ENCODE assay signal across 10 mouse cellular contexts in genomic region chr4:46304071-46304470, GRCm38 (mm10). TPM values are rescaled to one million over a fixed set of nuclear protein-coding genes. Genes with fewer than 3 reads are reported as not detected.
DNase-seq lines count a peak whose midpoint lies in the region; ATAC-seq and TF ChIP-seq lines count a peak whose summit lies in the region.
"Had no signal": no experiment of that assay in that cellular context is flagged by ENCODE, and none has a peak within 500 bp of the region (broad histone marks: within the 10 kb centered on the region; RNA-seq: fewer than 3 reads in every experiment).

No protein-coding gene starts in this region.

- H3K36me3 ChIP-seq in E14TG2a.4 (ENCODE audit: insufficient read depth, low read length) = no peaks in the 10 kb centered on the region
- no peaks in the 10 kb centered on the region for H3K36me3 ChIP-seq in heart, postnatal 0 days (replicated peaks; ENCODE audit: control insufficient read depth, insufficient read depth, low read length)
- no peaks in the 10 kb centered on the region for H3K36me3 ChIP-seq in lung, embryonic 16.5 days (ENCODE audit: control insufficient read depth, insufficient read depth, low read length)

- peak overlapping the region; percentile 90 for H3K4me3 ChIP-seq in E14TG2a.4 (replicated peaks; ENCODE audit: low read length)
- H3K4me3 ChIP-seq in heart, postnatal 0 days (ENCODE audit: low read depth, low read length) = peak overlapping the region; percentile 86
- peak overlapping the region; percentile 75 for H3K4me3 ChIP-seq in lung, embryonic 16.5 days (ENCODE audit: low read length)

- H3K27me3 ChIP-seq in E14TG2a.4 (ENCODE audit: insufficient read depth, low read length) = peaks cover 63% of the 10 kb centered on the region
- H3K27me3 ChIP-seq in heart, postnatal 0 days (ENCODE audit: control insufficient read depth, insufficient read depth, low read length) = peaks cover 8% of the 10 kb centered on the region; the same call in 1 of the 2 replicates
- peaks cover 3% of the 10 kb centered on the region; the same call in 1 of the 2 replicates for H3K27me3 ChIP-seq in lung, embryonic 16.5 days (ENCODE audit: control insufficient read depth, insufficient read depth, low read depth, low read length)

- peak; percentile 35 to 58 for DNase-seq in adrenal gland, postnatal 4 days (ENCODE audit: low spot score in 2 of 2)
- peak; percentile 82 for DNase-seq in fibroblast of lung, adult 2 months (ENCODE audit: low read depth)
- peak; percentile 70 for DNase-seq in heart, postnatal 0 days (ENCODE audit: low spot score)
- peak; percentile 59 for DNase-seq in kidney, postnatal 14 days
- DNase-seq in retina, embryonic 14.5 days (ENCODE audit: low spot score) = peak; percentile 17

- no peak for TF ChIP-seq CTCF in E14TG2a.4 (conservative IDR thresholded peaks at IDR 0.05; ENCODE audit: low read length)
- no peak for TF ChIP-seq CTCF in heart, postnatal 0 days (IDR thresholded peaks at IDR 0.05; ENCODE audit: low read depth)

- H3K9me3 ChIP-seq in E14TG2a.4 (ENCODE audit: low read length) = no peaks in the 10 kb centered on the region
- H3K9me3 ChIP-seq in heart, postnatal 0 days (replicated peaks; ENCODE audit: control insufficient read depth, low read length) = no peaks in the 10 kb centered on the region
- H3K9me3 ChIP-seq in lung, embryonic 16.5 days (ENCODE audit: control insufficient read depth, low read length) = no peaks in the 10 kb centered on the region

- peaks cover 18% of the 10 kb centered on the region for H3K4me1 ChIP-seq in E14TG2a.4 (replicated peaks; ENCODE audit: low read depth, low read length)
- H3K4me1 ChIP-seq in heart, postnatal 0 days (ENCODE audit: control insufficient read depth, insufficient read depth) = peaks cover 11% of the 10 kb centered on the region
- peaks cover 7% of the 10 kb centered on the region for H3K4me1 ChIP-seq in lung, embryonic 16.5 days (replicated peaks; ENCODE audit: control insufficient read depth, insufficient read depth, low read length)

- H3K27ac ChIP-seq in heart, postnatal 0 days (ENCODE audit: low read depth) = peak overlapping the region; percentile 93
- no peak overlapping the region for H3K27ac ChIP-seq in lung, embryonic 16.5 days (ENCODE audit: low read length)

- peak; percentile 63 for ATAC-seq in heart, postnatal 0 days (ENCODE audit: insufficient read depth, low read depth)
- ATAC-seq in lung, embryonic 16.5 days (ENCODE audit: low read depth) = peak; percentile 50; the same call in 1 of the 2 replicates
- no peak for ATAC-seq in monocyte, adult 5-6 weeks (replicated peaks; ENCODE audit: insufficient number of reproducible peaks, low FRiP score, low TSS enrichment, poor library complexity, severe bottlenecking)

- TF ChIP-seq EP300 in heart, postnatal 0 days (IDR thresholded peaks at IDR 0.05; ENCODE audit: low read depth) = no peak

- peak overlapping the region; percentile 86 for H3K4me2 ChIP-seq in heart, postnatal 0 days (ENCODE audit: low read depth, low read length)
- H3K4me2 ChIP-seq in lung, embryonic 16.5 days (ENCODE audit: low read depth, low read length) = peak overlapping the region; percentile 85

- 5% methylated on average over 8 of the region's 8 CpGs for WGBS in heart, postnatal 0 days
- WGBS in lung, embryonic 16.5 days = 5% methylated on average over 8 of the region's 8 CpGs

- H3K9ac ChIP-seq in heart, postnatal 0 days (replicated peaks; ENCODE audit: low read depth, low read length) = no peak overlapping the region; the same call in 1 of the 2 replicates
- peak overlapping the region; percentile 41; the same call in 1 of the 2 replicates for H3K9ac ChIP-seq in lung, embryonic 16.5 days (ENCODE audit: low read length)

RNA-seq across cellular contexts. Expression of gene Foxe1, which starts 39.3 kb away (rescaled TPM):
- total RNA-seq in adrenal gland, postnatal 4 days (2021) = not detected
- total RNA-seq in heart, postnatal 0 days (2014; rRNA removed; ENCODE audit: low replicate concordance) = 1.1 TPM in 1 of 2 replicates, not detected in the other
- 0.05 TPM in 1 of 2 replicates, not detected in the other for polyA plus RNA-seq in heart, postnatal 0 days (2015; fragmentation: Nextera tagmentation; extraction: Ambion mirVana)
- polyA plus RNA-seq in lung, embryonic 16.5 days (2015; fragmentation: Nextera tagmentation; extraction: Ambion mirVana) = not detected in 2 replicates
- not detected in 3 replicates for total RNA-seq in monocyte, adult 5-6 weeks (2017)
- polyA plus RNA-seq: cortical plate, adult 2 months; small intestine, adult 2 months had no signal

Comparison
In these comparisons a context has a peak if more than half of its experiments do, and no peak if none do; other contexts are left out.
1. DNase-seq: peak in every context shown above with its lines; median percentile 82 in fibroblast of lung, adult 2 months; 70 in heart, postnatal 0 days; 59 in kidney, postnatal 14 days; 46 in adrenal gland, postnatal 4 days; 17 in retina, embryonic 14.5 days.